Mouse (Mus musculus): Measurements from ENCODE around the gene Hpcal4. TPM values are rescaled to one million over a fixed set of nuclear protein-coding genes. Genes with fewer than 3 reads are reported as not detected.
A peak's percentile ranks its signal among the peaks of the same experiment; 100 is the strongest.

Hpcal4 gene
- polyA plus RNA-seq, 1 experiment from 2014 or later, result 0.38 TPM

- ATAC-seq (ENCODE audit: low FRiP score) (no peak), DNase-seq (ENCODE audit: low spot score, missing footprints) (no peak)
- no peak overlapping the region for H3K4me3 ChIP-seq (ENCODE audit: low read depth, low read length)
- no peak overlapping the region for H3K4me2 ChIP-seq
- no peaks in the 10 kb centered on the region for H3K4me1 ChIP-seq (ENCODE audit: control insufficient read depth, insufficient read depth, low read length)
- H3K27ac ChIP-seq (ENCODE audit: low read depth, low read length), result no peak overlapping the region
- H3K9me3 ChIP-seq (ENCODE audit: control insufficient read depth, low read length), result no peaks in the 10 kb centered on the region
- H3K27me3 ChIP-seq (ENCODE audit: control insufficient read depth, insufficient read depth, low read length), result no peaks in the 10 kb centered on the region
- WGBS, result 89% methylated on average over 11 of the region's 11 CpGs
- no peaks in the 10 kb centered on the region for H3K36me3 ChIP-seq (ENCODE audit: control insufficient read depth, insufficient read depth, low read length)
- no peak overlapping the region for H3K9ac ChIP-seq (ENCODE audit: low read length)
Observed at GRCm38 (mm10) chr4:123193791-123194190, 10.8 kb downstream of the Hpcal4 start.

- H3K4me2 ChIP-seq, result no peak overlapping the region
- peaks cover 9% of the 10 kb centered on the region for H3K27me3 ChIP-seq (ENCODE audit: control insufficient read depth, insufficient read depth, low read length)
- H3K4me3 ChIP-seq (ENCODE audit: low read depth, low read length), result no peak overlapping the region
- no peaks in the 10 kb centered on the region for H3K9me3 ChIP-seq (ENCODE audit: control insufficient read depth, low read length)
- WGBS, result 83% methylated on average over 6 of the region's 6 CpGs
- peaks cover 10% of the 10 kb centered on the region for H3K4me1 ChIP-seq (ENCODE audit: control insufficient read depth, insufficient read depth, low read length)
- H3K27ac ChIP-seq (ENCODE audit: low read depth, low read length), result no peak overlapping the region
- ATAC-seq (ENCODE audit: low FRiP score), result no peak
- DNase-seq (ENCODE audit: low spot score, missing footprints), result peak; percentile 76
- no peaks in the 10 kb centered on the region for H3K36me3 ChIP-seq (ENCODE audit: control insufficient read depth, insufficient read depth, low read length)
- no peak overlapping the region for H3K9ac ChIP-seq (ENCODE audit: low read length)
Observed at GRCm38 (mm10) chr4:123196695-123197094, 13.7 kb downstream of the Hpcal4 start.

- peaks cover 10% of the 10 kb centered on the region for H3K4me1 ChIP-seq (ENCODE audit: control insufficient read depth, insufficient read depth, low read length)
- peak overlapping the region; percentile 35 for H3K4me3 ChIP-seq (ENCODE audit: low read depth, low read length)
- H3K27me3 ChIP-seq (ENCODE audit: control insufficient read depth, insufficient read depth, low read length), result peaks cover 18% of the 10 kb centered on the region
- no peaks in the 10 kb centered on the region for H3K36me3 ChIP-seq (ENCODE audit: control insufficient read depth, insufficient read depth, low read length)
- ATAC-seq (ENCODE audit: low FRiP score), result peak; percentile 64
- 1% methylated on average over 15 of the region's 15 CpGs for WGBS
- peak overlapping the region; percentile 77 for H3K4me2 ChIP-seq
- peak overlapping the region; percentile 50 for H3K9ac ChIP-seq (ENCODE audit: low read length)
- H3K9me3 ChIP-seq (ENCODE audit: control insufficient read depth, low read length), result no peaks in the 10 kb centered on the region
- H3K27ac ChIP-seq (ENCODE audit: low read depth, low read length), result no peak overlapping the region
- DNase-seq (ENCODE audit: low spot score, missing footprints), result peak; percentile 95
Observed at GRCm38 (mm10) chr4:123200771-123201185, 17.8 kb downstream of the Hpcal4 start.

GRCm38 (mm10) chr4:123201186-123202093, 18.4 kb downstream of the Hpcal4 start, which contains the start of gene Nt5c1a:
Gene Nt5c1a, plus strand, starts transcription at chr4:123201504.
- ATAC-seq (ENCODE audit: low FRiP score) (peak; percentile 56), DNase-seq (ENCODE audit: low spot score, missing footprints) (peak; percentile 94)
- WGBS, result under 1% methylated on average over 58 of the region's 58 CpGs
- Histone ChIP-seq H3K4me2 (peak within 1 kb of the TSS; percentile 77), H3K27me3 (ENCODE audit: control insufficient read depth, insufficient read depth, low read length) (peaks cover 18% of the 10 kb centered on the region), H3K27ac (ENCODE audit: low read depth, low read length) (no peak within 1 kb of the TSS), H3K4me1 (ENCODE audit: control insufficient read depth, insufficient read depth, low read length) (peaks cover 10% of the 10 kb centered on the region), H3K4me3 (ENCODE audit: low read depth, low read length) (peak within 1 kb of the TSS; percentile 35), H3K9ac (ENCODE audit: low read length) (peak within 1 kb of the TSS; percentile 50), H3K9me3 (ENCODE audit: control insufficient read depth, low read length) (no peaks in the 10 kb centered on the region), H3K36me3 (ENCODE audit: control insufficient read depth, insufficient read depth, low read length) (no peaks in the 10 kb centered on the region)

GRCm38 (mm10) chr4:123202094-123202420, 19.0 kb downstream of the Hpcal4 start:
- Histone ChIP-seq H3K4me1 (ENCODE audit: control insufficient read depth, insufficient read depth, low read length) (peaks cover 10% of the 10 kb centered on the region), H3K9me3 (ENCODE audit: control insufficient read depth, low read length) (no peaks in the 10 kb centered on the region), H3K27ac (ENCODE audit: low read depth, low read length) (no peak overlapping the region), H3K27me3 (ENCODE audit: control insufficient read depth, insufficient read depth, low read length) (peaks cover 18% of the 10 kb centered on the region), H3K36me3 (ENCODE audit: control insufficient read depth, insufficient read depth, low read length) (no peaks in the 10 kb centered on the region), H3K9ac (ENCODE audit: low read length) (no peak overlapping the region), H3K4me2 (peak overlapping the region; percentile 77), H3K4me3 (ENCODE audit: low read depth, low read length) (peak overlapping the region; percentile 35)
- DNase-seq (ENCODE audit: low spot score, missing footprints) (peak; percentile 92), ATAC-seq (ENCODE audit: low FRiP score) (no peak)
- WGBS, result 5% methylated on average over 8 of the region's 8 CpGs

GRCm38 (mm10) chr4:123207337-123207736, 24.3 kb downstream of the Hpcal4 start:
- DNase-seq (ENCODE audit: low spot score, missing footprints) (no peak), ATAC-seq (ENCODE audit: low FRiP score) (no peak)
- H3K27ac ChIP-seq (ENCODE audit: low read depth, low read length), result no peak overlapping the region
- H3K4me2 ChIP-seq, result no peak overlapping the region
- H3K9me3 ChIP-seq (ENCODE audit: control insufficient read depth, low read length), result no peaks in the 10 kb centered on the region
- peaks cover 2% of the 10 kb centered on the region; the same call in 1 of the 2 replicates for H3K4me1 ChIP-seq (ENCODE audit: control insufficient read depth, insufficient read depth, low read length)
- WGBS, result 84% methylated on average over 5 of the region's 5 CpGs
- H3K27me3 ChIP-seq (ENCODE audit: control insufficient read depth, insufficient read depth, low read length), result peaks cover 2% of the 10 kb centered on the region; the same call in 1 of the 2 replicates
- H3K9ac ChIP-seq (ENCODE audit: low read length), result no peak overlapping the region
- H3K4me3 ChIP-seq (ENCODE audit: low read depth, low read length), result no peak overlapping the region
- H3K36me3 ChIP-seq (ENCODE audit: control insufficient read depth, insufficient read depth, low read length), result no peaks in the 10 kb centered on the region

- no peak for DNase-seq (ENCODE audit: low spot score, missing footprints)
Observed at GRCm38 (mm10) chr4:123210996-123211395, 28.0 kb downstream of the Hpcal4 start.

GRCm38 (mm10) chr4:123211453-123211852, 28.4 kb downstream of the Hpcal4 start:
- Histone ChIP-seq H3K4me3 (ENCODE audit: low read depth, low read length) (no peak overlapping the region), H3K36me3 (ENCODE audit: control insufficient read depth, insufficient read depth, low read length) (no peaks in the 10 kb centered on the region), H3K4me2 (no peak overlapping the region), H3K27ac (ENCODE audit: low read depth, low read length) (no peak overlapping the region), H3K9me3 (ENCODE audit: control insufficient read depth, low read length) (no peaks in the 10 kb centered on the region), H3K27me3 (ENCODE audit: control insufficient read depth, insufficient read depth, low read length) (no peaks in the 10 kb centered on the region; the same call in 1 of the 2 replicates), H3K9ac (ENCODE audit: low read length) (no peak overlapping the region), H3K4me1 (ENCODE audit: control insufficient read depth, insufficient read depth, low read length) (peaks cover 9% of the 10 kb centered on the region)
- 69% methylated on average over 5 of the region's 5 CpGs for WGBS
- ATAC-seq (ENCODE audit: low FRiP score), result no peak
- no peak for DNase-seq (ENCODE audit: low spot score, missing footprints)

More at GRCm38 (mm10) chr4:123210996-123211395, 28.0 kb downstream of the Hpcal4 start:
- Histone ChIP-seq H3K4me1 (ENCODE audit: control insufficient read depth, insufficient read depth, low read length) (peaks cover 9% of the 10 kb centered on the region), H3K27me3 (ENCODE audit: control insufficient read depth, insufficient read depth, low read length) (no peaks in the 10 kb centered on the region; the same call in 1 of the 2 replicates), H3K27ac (ENCODE audit: low read depth, low read length) (no peak overlapping the region), H3K4me3 (ENCODE audit: low read depth, low read length) (no peak overlapping the region), H3K4me2 (no peak overlapping the region), H3K9ac (ENCODE audit: low read length) (no peak overlapping the region), H3K9me3 (ENCODE audit: control insufficient read depth, low read length) (no peaks in the 10 kb centered on the region), H3K36me3 (ENCODE audit: control insufficient read depth, insufficient read depth, low read length) (no peaks in the 10 kb centered on the region)
- WGBS, result 60% methylated on average over 8 of the region's 8 CpGs
- no peak for ATAC-seq (ENCODE audit: low FRiP score)

GRCm38 (mm10) chr4:123212330-123212729, 29.3 kb downstream of the Hpcal4 start:
- Histone ChIP-seq H3K9ac (ENCODE audit: low read length) (no peak overlapping the region), H3K36me3 (ENCODE audit: control insufficient read depth, insufficient read depth, low read length) (no peaks in the 10 kb centered on the region)
- DNase-seq (ENCODE audit: low spot score, missing footprints), result no peak

More at GRCm38 (mm10) chr4:123212330-123212729, 29.3 kb downstream of the Hpcal4 start:
- no peaks in the 10 kb centered on the region for H3K9me3 ChIP-seq (ENCODE audit: control insufficient read depth, low read length)
- no peak for ATAC-seq (ENCODE audit: low FRiP score)
- no peak overlapping the region for H3K27ac ChIP-seq (ENCODE audit: low read depth, low read length)
- no peak overlapping the region for H3K4me2 ChIP-seq
- H3K4me1 ChIP-seq (ENCODE audit: control insufficient read depth, insufficient read depth, low read length), result peaks cover 9% of the 10 kb centered on the region
- H3K4me3 ChIP-seq (ENCODE audit: low read depth, low read length), result no peak overlapping the region
- H3K27me3 ChIP-seq (ENCODE audit: control insufficient read depth, insufficient read depth, low read length), result no peaks in the 10 kb centered on the region; the same call in 1 of the 2 replicates
- WGBS, result 8% methylated on average over 2 of the region's 2 CpGs
